ENCODE assay signal across 8 mouse cellular contexts in the genomic region with DNA sequence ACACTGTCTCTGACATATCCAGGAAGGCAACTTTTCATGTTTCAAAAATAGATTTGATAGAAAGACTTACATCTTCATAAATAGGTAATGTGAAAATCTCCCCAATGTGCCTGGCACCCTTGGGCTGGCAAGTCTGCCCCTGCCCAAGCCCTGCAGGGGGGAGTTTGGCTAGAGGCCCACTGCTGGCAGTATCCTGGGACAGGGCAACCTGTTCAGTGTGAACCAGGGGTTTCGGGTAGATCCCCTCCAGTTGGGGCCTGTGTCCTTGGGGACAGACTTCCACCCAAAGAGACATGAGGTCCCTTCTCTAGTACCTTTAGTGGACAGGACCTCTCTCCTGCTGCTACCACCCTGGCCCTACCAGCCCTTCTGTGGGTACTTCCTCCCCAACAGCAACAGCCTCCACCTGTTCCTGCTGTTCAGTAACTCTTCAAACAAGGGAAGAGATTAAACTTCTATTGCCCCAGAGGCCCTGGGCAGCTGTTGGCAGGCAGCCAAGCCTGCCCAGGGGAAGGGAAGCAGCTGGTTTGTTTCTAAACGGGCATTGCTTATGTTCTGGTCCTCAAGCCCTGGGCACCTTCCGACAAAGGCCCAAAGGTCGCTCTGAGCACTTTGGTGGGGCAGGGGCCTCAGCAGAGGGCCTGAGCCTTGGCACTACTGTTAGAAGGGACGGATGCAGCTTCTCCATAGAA. TPM values are rescaled to one million over a fixed set of nuclear protein-coding genes. Genes with fewer than 3 reads are reported as not detected.
DNase-seq lines count a peak whose midpoint lies in the region; ATAC-seq lines count a peak whose summit lies in the region.

No protein-coding gene starts in this region.

- H3K4me3 ChIP-seq in kidney, embryonic 15.5 days (replicated peaks), result no peak overlapping the region

- no peak overlapping the region for H3K4me2 ChIP-seq in kidney, embryonic 15.5 days

- peaks cover 21% of the 10 kb centered on the region for H3K4me1 ChIP-seq in kidney, embryonic 15.5 days

- H3K27me3 ChIP-seq in kidney, embryonic 15.5 days, result no peaks in the 10 kb centered on the region

- no peaks in the 10 kb centered on the region for H3K9me3 ChIP-seq in kidney, embryonic 15.5 days (replicated peaks)

- 0 out of 2 replicates have a peak overlapping the region, but pooled peaks have one; percentile 23 for H3K9ac ChIP-seq in kidney, embryonic 15.5 days

- ATAC-seq in erythroblast, adult 5-6 weeks (replicated peaks; ENCODE audit: low FRiP score, poor library complexity, severe bottlenecking), result 0 out of 2 replicates have a peak, but pooled peaks have one; percentile 7
- peak; percentile 71 for ATAC-seq in kidney, embryonic 15.5 days (replicated peaks; ENCODE audit: low FRiP score)
- ATAC-seq in inflammation-experienced regulatory T-cells, adult 6 months, result no peak

- H3K27ac ChIP-seq in kidney, embryonic 15.5 days, result peak overlapping the region; percentile 45

- 33% methylated on average over 5 of the region's 5 CpGs for WGBS in kidney, embryonic 15.5 days

- DNase-seq in ovary, adult 18-20 months (ENCODE audit: low spot score), result peak; percentile 50
- no peak for DNase-seq in ovary, postnatal 10 days (ENCODE audit: low spot score)
- peak; percentile 69 to 85 for DNase-seq in lung, postnatal 4 days
- DNase-seq in layer of hippocampus, adult 11-12 months (ENCODE audit: low spot score), result no peak
- no peak for DNase-seq in embryo, embryonic 10 days (ENCODE audit: low spot score)

- H3K36me3 ChIP-seq in kidney, embryonic 15.5 days, result peaks cover 16% of the 10 kb centered on the region

RNA-seq across cellular contexts. Expression of gene Gp9, which starts 11.2 kb away (rescaled TPM):
- 5.4 and 7.7 TPM in 2 replicates for total RNA-seq in erythroblast, adult 5-6 weeks (2015; ENCODE audit: low replicate concordance)
- 4.9 and 5.6 TPM in 2 replicates for total RNA-seq in erythroblast, adult 5-6 weeks (2017; ENCODE audit: low replicate concordance)
- 1.9 and 2.0 TPM in 2 replicates for polyA plus RNA-seq in kidney, embryonic 15.5 days (2015; fragmentation: Nextera tagmentation; extraction: Ambion mirVana)
- under 1 TPM in 1 of 3 experiments, not detected in 2; 0.41 TPM for polyA plus RNA-seq in inflammation-experienced regulatory T-cells, adult 6 months (2017; shearing (Covaris generic))

RNA-seq across cellular contexts. Expression of gene Rab43, which starts 22.9 kb away (rescaled TPM):
- total RNA-seq in erythroblast, adult 5-6 weeks (2015; ENCODE audit: low replicate concordance), result 173 and 230 TPM in 2 replicates
- total RNA-seq in erythroblast, adult 5-6 weeks (2017; ENCODE audit: low replicate concordance), result 219 and 239 TPM in 2 replicates
- polyA plus RNA-seq in kidney, embryonic 15.5 days (2015; fragmentation: Nextera tagmentation; extraction: Ambion mirVana), result 12.6 and 12.7 TPM in 2 replicates
- 10 to 100 TPM; 11.1 to 18.7 (median 15.7) TPM for polyA plus RNA-seq in inflammation-experienced regulatory T-cells, adult 6 months (2017; shearing (Covaris generic))

RNA-seq across cellular contexts. Expression of gene Gm45140, which starts 46.6 kb away (rescaled TPM):
- 1.3 TPM in 2 replicates for total RNA-seq in erythroblast, adult 5-6 weeks (2015; ENCODE audit: low replicate concordance)
- total RNA-seq in erythroblast, adult 5-6 weeks (2017; ENCODE audit: low replicate concordance), result 12.8 and 18.0 TPM in 2 replicates
- polyA plus RNA-seq in kidney, embryonic 15.5 days (2015; fragmentation: Nextera tagmentation; extraction: Ambion mirVana), result 2.3 and 3.9 TPM in 2 replicates
- 1 to 10 TPM; 3.6 to 6.6 (median 4.6) TPM for polyA plus RNA-seq in inflammation-experienced regulatory T-cells, adult 6 months (2017; shearing (Covaris generic))

RNA-seq across cellular contexts. Expression of gene Isy1, which starts 49.6 kb away (rescaled TPM):
- 3.7 and 6.3 TPM in 2 replicates for total RNA-seq in erythroblast, adult 5-6 weeks (2015; ENCODE audit: low replicate concordance)
- total RNA-seq in erythroblast, adult 5-6 weeks (2017; ENCODE audit: low replicate concordance), result 3.5 and 5.0 TPM in 2 replicates
- 57.3 and 62.9 TPM in 2 replicates for polyA plus RNA-seq in kidney, embryonic 15.5 days (2015; fragmentation: Nextera tagmentation; extraction: Ambion mirVana)
- 100 to 1,000 TPM in 1 of 3 experiments, 10 to 100 TPM in 2; 84.1 to 102 (median 98.9) TPM for polyA plus RNA-seq in inflammation-experienced regulatory T-cells, adult 6 months (2017; shearing (Covaris generic))

RNA-seq across cellular contexts. Expression of gene Efcc1, which starts 58.4 kb away (rescaled TPM):
- total RNA-seq in erythroblast, adult 5-6 weeks (2015; ENCODE audit: low replicate concordance), result not detected in 2 replicates
- not detected in 2 replicates for total RNA-seq in erythroblast, adult 5-6 weeks (2017; ENCODE audit: low replicate concordance)
- polyA plus RNA-seq in kidney, embryonic 15.5 days (2015; fragmentation: Nextera tagmentation; extraction: Ambion mirVana), result 1.4 and 1.5 TPM in 2 replicates
- under 1 TPM in 2 of 3 experiments, not detected in 1; 0.30 to 0.87 TPM for polyA plus RNA-seq in inflammation-experienced regulatory T-cells, adult 6 months (2017; shearing (Covaris generic))

Comparison
In these comparisons a context has a peak if more than half of its experiments do, and no peak if none do; other contexts are left out.
1. DNase-seq: peak in ovary, adult 18-20 months (single experiment) and lung, postnatal 4 days (2 of 2); none in ovary, postnatal 10 days (single experiment), layer of hippocampus, adult 11-12 months (single experiment) and embryo, embryonic 10 days (single experiment).